Mouse (Mus musculus): Measurements from ENCODE around the gene Snap23.
A peak's percentile ranks its signal among the peaks of the same experiment; 100 is the strongest.
"Not testable (repeated sequence)": the region's sequence is repeated elsewhere in the genome, so short reads cannot be mapped to it uniquely, and the experiment has no call there.

The Snap23 gene

DNA sequence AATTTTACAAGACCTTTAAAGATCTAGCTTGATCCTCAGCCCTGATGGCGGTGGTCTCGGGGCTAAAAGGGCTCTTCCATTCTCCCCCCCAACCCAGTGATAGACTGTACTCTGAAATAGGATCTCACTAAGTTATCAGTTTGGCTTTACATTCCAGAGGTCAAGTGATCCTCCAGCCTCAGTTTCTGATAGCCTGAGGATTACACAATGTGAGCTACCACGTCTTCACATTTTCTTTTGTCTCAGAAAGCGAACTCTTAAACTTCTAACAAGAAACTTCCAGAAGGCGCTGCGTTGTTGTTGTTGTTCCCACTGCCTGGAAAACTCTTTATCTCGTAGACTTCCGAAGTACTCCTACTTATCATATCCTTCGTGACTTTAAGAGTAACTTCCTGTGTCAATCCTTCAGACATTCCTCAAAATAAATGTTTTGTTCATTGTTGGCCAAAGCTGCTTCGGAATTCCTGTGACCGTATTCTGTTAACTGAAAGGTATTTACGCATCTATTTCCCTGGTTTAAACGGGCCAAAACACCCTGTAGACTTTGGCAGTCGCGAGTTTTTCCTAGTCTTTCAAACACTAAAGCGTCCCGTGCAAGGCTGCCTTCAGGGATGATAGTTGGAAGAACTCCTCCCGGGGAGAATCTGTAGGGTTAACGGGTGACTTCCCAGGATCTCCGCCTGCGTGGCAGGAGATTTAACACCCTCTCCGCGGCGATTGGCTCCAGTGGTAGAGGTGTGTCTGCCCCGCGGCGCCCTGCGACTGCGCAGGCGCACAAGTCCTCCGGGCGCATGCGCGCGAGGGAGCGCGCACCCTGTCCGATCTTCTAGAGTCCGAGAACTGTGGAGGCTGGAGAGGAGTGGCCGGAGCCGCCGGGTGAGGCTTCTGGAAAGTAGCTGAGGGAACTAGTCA, at the start of gene Snap23:
Gene Snap23 (plus strand): TSS at position 786 of the 912 bp plus-strand sequence.
- peak; percentile 94 for DNase-seq (ENCODE audit: low read depth, low spot score)

DNA sequence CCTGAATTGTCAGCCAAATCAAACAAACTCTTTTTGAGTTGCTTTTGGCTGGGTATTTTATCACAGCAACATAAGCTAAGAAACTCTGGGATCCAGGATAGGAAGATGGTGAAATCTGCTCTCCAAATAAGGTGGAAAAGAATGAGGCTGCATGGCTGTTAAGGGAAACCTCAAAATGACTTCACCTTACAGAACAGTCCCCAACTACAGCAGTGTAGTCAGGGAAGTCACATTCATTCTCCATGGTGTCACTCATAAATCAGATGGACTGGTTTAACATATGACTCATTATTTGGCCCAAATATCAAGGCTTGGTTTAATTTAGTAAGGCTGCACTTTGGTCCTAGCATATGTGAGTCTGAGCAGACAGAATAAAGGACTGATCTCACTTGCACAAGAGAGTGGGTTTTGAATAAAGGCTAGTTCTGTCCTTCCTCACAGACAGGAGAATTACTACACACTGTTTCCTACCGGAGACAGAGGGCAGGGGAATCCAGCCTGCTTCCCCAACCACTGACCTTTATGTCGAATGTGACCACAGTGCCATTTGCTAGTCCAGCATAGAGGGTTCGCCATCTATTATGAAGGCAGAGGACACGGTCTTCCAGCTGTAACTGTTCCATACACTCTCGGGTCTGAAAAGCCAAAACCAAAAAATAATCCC, 48.8 kb upstream of the Snap23 start:
- DNase-seq (ENCODE audit: low read depth, low spot score): no peak

DNA sequence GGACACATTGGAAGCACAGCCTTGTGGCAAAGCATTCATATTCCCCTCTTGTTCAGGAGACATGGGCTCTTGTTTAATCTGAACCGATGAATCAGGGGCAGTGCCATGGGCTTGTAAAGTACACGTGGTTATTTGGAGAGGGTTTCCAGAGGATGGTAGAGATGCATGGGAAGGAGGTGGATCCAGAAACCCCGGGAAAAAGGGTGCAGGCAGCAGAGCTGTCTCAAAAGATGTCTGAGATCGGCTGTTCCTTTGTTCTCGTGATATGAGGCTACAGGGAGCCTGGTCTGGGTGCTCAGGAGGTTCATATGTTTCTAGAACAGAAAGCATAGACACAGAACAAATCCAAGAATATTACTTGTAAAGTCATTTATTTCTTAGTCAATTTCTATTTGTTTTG, 40.7 kb upstream of the Snap23 start:
- no peak for DNase-seq (ENCODE audit: low read depth, low spot score)

DNA sequence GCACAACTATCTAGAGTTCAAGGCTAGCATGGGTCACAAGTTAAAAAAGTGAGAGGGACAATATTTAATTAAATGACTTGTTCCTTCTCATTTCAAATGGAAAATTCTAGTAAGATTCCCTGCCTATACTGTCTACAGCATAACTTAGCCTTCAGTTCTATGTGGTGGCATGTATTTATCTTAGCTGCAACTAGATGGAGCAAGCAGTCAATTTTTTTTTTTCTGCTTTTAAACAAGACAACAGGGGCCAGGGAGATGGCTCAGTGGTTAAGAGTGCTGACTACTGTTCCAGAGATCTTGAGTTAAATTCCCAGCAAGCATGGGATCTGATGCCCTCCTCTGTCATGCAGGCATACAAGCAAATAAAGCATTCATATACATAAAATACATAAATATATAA, 37.9 kb upstream of the Snap23 start:
- DNase-seq (ENCODE audit: low read depth, low spot score): no peak

DNA sequence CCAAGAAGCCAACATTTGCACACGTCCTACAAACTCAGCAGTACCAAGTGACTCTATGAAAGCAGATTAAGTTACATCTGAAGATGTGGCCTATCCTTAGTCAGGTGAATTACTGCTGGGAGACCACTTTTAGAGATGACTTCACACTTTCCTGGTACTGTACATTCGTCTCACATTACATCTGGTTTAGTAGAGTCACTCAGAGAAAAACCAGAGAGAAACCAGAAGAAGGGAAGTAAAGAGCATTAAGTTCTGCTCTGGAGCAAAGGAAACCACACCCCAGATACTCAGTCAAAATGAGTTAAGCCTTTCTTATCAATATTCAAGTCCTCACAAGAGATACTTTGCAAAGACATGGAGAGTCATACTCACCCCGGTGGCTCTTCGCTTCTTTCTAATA, 36.2 kb upstream of the Snap23 start:
- DNase-seq (ENCODE audit: low read depth, low spot score): no peak

DNA sequence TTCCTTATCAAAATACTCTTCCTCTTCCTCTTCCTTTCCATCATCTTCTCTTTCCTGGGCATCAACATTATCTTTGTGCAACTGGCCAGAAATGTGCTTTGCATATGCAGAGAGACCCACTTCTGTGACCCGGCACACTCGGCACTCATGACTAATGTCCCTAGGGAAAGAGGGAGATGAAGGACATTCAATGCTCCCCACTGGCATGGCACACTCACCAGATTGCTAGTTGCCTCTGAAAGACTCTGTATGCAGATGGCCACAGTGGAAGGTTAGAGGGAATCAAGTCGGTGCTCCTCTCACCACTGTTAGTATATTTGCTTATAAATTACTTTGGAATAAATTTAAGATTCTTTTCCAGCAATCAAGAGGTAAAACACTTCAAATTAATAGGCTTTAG, 28.1 kb upstream of the Snap23 start:
- no peak for DNase-seq (ENCODE audit: low read depth, low spot score)

DNA sequence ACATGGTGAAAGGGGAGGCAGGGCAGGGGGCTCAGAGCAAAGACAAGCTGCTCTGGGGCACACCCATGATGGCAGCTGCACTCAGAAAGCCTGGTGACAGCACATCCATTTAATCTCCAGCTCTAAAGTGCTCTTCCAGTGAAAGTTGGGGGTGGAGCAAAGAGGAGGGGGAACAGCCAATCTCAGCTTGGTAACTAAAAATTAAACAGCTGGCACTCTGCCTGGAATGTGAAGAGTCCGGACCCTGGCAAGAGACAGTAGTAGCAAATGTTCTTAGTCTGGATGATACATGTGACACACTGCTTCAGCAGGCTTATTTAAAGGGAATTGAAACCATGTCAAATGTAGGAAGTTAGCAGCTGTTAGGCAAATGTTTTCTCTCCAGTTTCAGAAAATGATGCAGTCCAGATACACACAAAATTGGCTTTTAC, 27.7 kb upstream of the Snap23 start:
- DNase-seq (ENCODE audit: low read depth, low spot score): peak; percentile 48

DNA sequence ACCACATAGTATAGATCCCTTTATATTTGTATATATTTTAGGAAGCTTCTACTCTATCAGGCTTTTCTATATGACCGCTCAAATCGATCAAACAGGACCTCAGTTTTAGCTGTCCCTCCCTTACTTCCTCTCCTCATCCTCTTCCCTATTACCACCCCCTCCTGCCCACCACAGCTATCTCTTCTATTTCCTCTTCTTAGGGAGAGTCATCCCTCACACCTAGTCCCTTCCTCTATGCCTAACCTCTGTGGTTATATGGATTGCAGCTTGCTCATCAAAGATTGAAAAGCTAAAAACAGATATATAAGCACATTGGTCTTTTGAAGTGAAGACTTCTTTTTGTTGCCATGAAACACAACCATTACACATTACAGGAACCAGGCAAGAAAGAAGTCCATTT, 22.7 kb upstream of the Snap23 start:
- no peak for DNase-seq (ENCODE audit: low read depth, low spot score)

DNA sequence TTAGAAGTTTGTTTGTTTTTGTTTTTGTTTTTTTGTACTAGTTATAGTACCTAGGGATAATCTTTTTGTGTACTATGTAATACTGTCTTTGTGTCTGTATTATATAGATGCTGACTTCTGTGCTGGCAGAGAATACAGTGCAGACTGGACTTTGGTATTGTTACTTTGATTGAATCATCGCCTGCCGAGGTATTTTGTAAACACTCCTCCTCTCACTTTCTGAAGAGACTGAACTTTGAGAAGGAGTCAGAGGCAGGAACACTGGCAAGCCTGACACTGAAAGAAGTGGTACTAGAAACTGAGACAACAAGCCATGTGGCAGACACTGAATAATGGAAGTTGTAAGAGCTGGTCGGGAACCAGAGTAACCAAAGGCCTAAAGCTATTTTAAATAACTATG, 10.6 kb upstream of the Snap23 start:
- DNase-seq (ENCODE audit: low read depth, low spot score): no peak

DNA sequence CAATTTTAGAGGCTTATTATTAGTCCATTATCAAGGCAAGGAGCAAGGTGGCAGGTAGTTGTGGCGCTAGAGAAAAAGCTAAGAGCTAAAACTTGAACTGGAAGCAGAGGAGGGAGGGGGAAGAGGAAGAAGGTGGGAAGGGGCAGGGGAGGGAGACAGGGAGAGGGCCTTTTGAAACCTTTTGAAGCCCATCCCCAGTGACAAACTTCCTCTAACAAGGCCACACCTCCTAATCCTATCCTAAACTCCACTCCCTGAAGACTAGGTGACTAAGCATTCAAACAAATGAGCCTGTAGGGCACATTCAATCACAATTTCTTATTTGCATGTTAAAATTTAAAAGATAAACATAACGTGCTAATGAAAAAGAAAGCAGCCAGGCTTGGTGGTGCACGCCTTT, 8.7 kb upstream of the Snap23 start:
- DNase-seq (ENCODE audit: low read depth, low spot score): no peak

DNA sequence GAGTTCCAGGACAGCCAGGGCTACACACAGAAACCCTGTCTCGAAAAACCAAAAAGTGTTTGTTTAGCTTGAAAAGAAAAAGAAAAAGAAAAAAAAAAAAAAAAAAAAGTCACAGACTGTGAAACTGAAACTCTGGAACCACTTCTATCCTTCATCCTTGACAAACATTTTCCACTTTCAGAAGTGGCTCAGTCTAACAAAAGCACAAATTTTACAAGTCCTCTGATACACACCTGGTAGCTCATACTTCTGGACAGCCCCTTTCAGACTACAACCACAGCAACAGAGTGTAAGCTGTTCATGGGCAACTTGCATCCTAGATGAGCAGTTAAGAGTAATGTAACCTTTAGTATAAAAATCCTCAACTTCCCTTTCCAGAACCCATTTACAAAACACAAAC, 5.9 kb upstream of the Snap23 start:
- no peak for DNase-seq (ENCODE audit: low read depth, low spot score)

DNA sequence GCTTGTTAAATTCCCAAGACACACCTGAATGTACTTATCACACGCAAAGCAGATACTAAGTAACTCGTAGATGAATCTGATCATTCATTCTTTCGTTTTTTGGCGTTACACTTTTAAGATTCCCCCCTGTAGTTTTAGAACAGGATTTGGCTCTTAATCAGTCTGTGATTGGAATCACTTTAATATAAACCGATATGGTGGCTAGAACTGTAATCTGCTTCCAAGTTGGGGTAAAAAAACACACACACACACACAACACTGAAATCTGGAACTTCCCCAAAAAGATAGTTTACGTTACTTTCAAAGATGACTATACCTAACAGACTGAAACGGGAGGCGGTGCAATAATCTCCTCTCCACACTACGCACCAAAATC, 4.6 kb upstream of the Snap23 start:
- DNase-seq (ENCODE audit: low read depth, low spot score): no peak

DNA sequence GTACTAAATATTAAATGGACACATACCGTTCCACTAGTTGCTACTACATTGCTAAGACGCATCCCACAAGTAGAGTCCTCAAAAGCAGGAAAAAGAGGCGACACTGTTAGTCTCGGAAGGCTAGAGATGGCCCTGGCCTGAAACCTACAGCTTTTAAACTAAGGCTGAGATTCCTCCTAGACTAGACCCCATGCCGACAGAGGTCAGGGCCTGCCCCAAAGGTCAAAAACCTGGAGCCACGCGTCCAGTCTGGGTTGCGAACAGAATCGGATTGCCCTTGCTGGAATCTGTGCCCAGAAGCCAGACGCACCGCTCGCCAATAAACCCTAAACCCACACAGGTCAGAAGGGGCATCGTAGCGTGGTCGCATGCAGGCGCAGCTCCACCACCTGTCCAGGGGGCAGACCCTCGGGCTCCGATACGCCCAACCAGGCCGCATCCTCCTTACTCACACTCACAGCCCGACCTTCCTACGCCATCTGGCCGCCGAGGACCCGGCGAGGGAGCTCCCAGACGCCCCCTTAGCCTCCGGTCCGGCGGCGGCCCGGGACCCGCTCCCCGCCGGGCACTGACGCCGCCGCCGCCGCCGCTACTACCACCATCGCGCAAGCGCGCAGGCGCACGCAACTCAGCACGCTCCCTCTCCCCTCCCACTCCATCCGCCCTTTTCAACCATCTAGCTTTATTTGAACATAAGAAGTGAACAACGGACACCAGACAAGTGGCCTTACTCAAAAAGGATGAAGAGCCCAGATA, 4.1 kb upstream of the Snap23 start, which contains the start of gene Zfp106:
Gene Zfp106 (minus strand): TSS at position 609 of the 756 bp plus-strand sequence.
- peak; percentile 77 for DNase-seq (ENCODE audit: low read depth, low spot score)

DNA sequence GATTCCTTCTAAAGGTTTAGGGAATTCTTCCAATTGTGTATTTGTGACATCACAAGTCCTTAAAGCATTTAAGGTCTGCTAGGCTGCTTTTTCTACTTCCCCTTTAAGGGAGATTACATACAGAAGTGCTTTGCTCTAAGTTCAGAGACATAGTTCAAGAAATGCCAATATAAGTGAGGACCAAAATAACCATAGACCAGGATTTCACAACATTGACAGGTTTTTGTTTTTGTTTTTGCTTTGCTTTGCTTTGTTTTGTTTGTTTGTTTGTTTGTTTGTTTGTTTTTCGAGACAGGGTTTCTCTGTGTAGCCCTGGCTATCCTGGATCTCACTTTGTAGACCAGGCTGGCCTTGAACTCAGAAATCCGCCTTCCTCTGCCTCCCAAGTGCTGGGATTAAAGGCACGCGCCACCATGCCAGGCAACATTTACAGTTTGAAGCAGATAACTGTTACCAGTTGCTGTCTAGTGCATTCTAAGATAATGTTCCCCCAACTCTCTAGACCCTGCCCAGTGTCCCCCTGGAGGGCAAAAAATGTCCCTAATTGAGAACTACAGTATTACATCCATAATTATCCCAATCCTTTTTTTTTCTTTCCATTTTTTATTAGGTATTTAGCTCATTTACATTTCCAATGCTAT, 2.8 kb upstream of the Snap23 start:
- not testable (repeated sequence) for DNase-seq (ENCODE audit: low read depth, low spot score)

DNA sequence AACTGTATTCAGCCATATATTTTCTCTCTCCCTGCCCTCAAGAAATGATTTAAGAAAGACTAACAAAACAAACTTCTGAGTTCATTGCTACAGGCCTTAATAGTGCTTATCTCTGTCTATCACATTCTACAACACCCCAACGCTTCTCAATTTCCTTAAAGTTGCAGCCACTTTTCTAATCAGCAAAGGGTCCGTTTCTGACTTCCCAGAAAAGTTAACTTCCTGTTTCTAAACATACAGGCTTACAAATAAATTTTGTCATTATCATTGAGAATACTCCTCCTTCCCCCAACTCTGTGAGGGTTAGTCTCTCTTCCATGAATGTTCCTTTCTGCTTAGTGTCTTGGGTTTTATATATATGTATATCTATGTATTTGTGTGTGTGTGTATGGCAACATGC, 2.1 kb upstream of the Snap23 start:
- no peak for DNase-seq (ENCODE audit: low read depth, low spot score)

DNA sequence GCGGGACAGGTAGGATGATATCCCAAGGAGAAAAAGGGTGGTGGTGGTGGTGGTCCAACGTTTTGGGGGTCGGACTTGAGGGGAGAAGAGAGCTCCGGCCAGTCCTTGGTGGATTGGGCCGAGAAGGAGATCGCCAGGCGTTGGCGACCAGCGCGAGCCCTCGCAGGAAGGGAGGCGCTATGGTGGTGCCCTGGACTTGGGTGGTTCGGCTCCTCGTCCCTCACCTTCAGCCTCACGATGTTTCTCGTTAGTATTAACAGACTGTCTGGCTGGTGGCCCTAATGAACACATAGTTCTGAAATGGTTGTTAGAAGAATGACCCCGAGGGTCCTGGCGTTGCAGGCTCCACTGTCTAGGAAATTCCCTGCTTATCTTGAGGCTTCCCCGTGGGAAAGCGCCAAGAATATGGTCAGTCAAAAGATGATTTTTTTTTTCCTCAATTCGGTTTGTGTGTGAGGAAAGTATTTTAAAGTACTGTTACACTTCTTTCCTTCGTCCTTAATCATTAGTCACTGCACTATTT, 388 bp downstream of the Snap23 start:
- DNase-seq (ENCODE audit: low read depth, low spot score): no peak

DNA sequence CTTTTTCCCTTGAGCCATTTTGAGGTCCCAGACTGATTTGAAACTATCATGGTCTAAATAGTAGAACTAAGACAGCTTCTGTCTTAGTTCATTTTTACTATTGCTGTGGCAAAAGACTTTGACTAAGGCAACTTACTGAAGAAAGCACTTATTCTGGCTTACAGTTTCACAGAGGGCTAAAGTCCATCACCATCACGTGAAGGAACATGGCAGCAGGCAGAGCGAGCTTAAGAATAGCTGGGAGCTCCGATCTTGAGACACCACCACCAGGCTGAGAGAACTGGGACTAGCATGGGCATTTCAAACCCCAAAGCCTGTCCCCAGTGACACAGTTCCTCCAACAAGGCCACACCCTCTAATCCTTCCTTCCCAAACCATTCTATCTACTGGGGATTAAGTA, 3.6 kb downstream of the Snap23 start:
- no peak for DNase-seq (ENCODE audit: low read depth, low spot score)

DNA sequence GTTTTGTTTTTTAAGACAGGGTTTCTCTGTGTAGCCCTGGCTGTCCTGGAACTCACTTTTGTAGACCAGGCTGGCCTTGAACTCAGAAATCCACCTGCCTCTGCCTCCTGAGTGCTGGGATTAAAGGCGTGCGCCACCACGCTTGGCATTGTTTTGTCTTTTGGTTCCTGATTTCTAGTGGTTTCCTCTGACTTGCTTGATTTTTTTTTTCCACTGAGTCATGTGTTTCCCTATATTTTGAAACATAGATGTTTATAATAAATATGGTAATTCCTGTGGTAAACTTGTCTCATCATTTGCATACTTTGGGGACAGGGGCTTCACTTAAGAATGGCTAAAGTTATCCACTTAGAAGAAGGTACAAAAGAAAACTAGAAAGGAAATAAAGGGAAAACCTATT, 4.7 kb downstream of the Snap23 start:
- DNase-seq (ENCODE audit: low read depth, low spot score): not testable (repeated sequence)

DNA sequence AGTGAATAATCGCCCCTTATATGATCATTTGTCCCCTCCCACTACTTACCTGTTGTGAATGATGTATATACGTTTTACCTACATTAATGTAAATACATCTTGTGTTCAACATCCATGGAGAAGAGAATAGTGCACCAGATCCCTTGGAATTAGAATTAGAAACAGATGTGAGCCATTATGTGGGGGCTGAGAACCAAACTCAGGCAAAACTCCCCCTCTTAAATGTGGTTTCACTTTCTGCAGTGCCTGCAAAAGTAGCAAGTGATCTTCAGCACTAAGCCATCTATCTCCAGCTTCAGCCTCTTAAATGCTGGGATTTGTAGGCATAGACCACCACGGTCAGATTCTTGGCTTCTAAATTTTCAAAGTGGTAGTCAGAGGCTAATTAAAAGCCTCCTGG, 7.7 kb downstream of the Snap23 start:
- no peak for DNase-seq (ENCODE audit: low read depth, low spot score)

DNA sequence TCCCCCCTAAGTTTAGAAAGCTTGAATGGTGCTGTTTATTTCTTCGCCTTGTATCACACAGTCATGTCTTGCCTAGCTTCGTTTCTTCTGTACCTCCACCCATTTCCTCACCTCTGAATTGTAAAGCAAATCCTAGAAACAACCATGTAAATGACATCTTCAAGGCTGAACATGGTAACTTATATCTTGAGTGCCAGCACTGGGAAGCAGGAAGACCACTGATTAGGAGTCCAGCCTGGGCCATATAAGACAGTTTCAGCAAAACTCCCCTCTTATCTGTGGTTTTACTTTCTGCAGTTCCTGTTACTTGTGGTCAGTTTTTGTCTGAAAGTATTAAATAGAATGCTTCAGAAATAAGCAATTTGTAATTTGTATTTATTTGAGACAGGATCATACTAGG, 8.5 kb downstream of the Snap23 start:
- no peak for DNase-seq (ENCODE audit: low read depth, low spot score)

DNA sequence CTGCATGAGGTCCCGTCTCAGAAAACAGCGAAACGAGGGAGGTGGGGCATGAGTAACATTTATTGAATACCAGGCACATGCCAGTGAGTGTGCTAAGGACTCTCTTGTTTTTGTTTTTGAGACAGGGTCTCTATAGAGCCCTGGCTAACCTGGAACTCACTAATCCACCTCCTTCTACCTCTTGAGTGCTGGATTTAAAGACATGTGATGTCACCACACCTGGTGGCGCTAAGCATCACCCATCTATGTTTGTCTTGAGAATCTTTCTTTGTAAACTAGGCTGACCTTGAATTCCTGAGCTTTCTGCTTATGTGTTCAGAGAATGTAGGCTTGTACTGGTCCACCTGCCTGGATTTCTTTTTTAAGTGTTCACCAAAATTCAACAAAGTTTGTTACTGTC, 10.3 kb downstream of the Snap23 start:
- DNase-seq (ENCODE audit: low read depth, low spot score): no peak

DNA sequence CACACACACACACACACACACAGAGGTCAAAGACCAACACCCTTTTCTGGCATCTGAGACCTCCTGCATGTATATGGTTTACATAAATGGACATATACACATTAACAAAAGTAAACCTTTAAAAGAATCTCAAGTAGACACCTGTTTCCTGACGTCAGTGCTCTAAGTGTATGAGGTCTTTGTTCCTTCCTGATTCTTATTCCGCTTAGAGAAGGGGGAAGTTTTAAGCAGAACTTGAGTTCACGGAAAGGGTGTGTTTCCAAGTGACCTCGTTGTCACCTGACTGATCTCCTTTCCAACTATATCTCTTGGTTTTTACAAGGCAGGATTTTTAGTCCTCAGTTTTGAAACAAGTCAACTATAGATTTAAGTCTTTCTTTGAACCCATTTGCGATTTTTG, 10.8 kb downstream of the Snap23 start:
- DNase-seq (ENCODE audit: low read depth, low spot score): no peak

All from retina, postnatal 7 days (tissue).